Mouse (Mus musculus): ENCODE data around the gene Nrg4.

GRCm38 (mm10) chr9:55273906-55274305, 52.7 kb downstream of the Nrg4 start:
- TF ChIP-seq CTCF (IDR thresholded peaks at IDR 0.05; ENCODE audit: low read depth) (no peak), EP300 (IDR thresholded peaks at IDR 0.05; ENCODE audit: low read depth) (no peak)

Data from liver, embryonic 14.5 days (tissue).